Mouse (Mus musculus) bone marrow macrophage, adult 2 months (primary cell): ENCODE measurements at regions not wholly inside any gene's neighbourhood (a gene's known extent, or its start where the extent isn't known, plus 50 kb on each side); places are given as distances from the start of the nearest gene placed in this dataset.

Experiments used
- CTCF ChIP-seq: IDR thresholded peaks from 2 replicates; pipeline ENCODE4 v1.5.1; 2012; ENCODE audit warnings: low read depth, mild to moderate bottlenecking, low read length, moderate library complexity
- POLR2A ChIP-seq: IDR thresholded peaks from 2 replicates; pipeline ENCODE4 v1.6.1; 2012; ENCODE audit warnings: mild to moderate bottlenecking, low read depth, low read length, borderline replicate concordance

DNA sequence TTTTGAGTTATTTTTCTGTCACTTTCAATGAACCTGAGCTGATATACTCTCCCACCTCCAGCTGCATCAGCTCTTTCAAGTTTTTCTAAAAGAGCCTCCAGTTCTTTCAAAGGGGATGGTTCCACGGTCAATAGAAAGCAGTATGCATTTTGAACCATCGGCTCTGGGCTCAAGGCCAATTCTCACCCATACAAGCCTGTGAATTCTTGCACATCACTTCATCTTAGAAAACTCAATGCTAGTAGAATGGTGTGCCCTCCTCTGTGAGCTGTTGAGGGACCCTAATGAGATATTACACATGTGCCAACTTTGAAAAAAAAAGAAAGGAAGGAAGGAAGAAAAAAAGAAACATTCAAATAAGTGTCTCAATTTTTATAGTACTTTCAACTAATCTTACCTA, 72.6 kb downstream of the 1700129C05Rik start:
- no peak for TF ChIP-seq POLR2A
- no peak for TF ChIP-seq CTCF
